In the genomic region with DNA sequence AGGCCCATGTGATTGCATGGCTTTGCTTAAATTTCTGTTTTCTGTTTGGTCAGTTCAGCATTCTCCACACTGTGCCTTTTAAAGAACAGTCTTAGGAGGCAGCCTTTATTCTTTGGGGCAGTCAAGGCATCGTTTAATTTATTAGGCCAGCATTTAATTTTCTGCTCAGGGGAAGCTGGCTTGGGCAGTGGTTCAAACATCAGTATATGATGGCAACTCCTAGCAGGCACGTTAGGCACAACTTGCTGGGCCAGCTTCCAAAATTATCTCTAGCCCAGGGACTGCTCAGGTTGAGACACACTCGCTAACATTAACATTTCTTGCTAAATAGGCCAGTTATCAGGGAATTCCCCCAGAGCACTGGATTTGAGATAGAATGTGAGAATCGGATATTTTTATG, we compare ENCODE assay signal across 30 mouse cellular contexts.
"Had no signal": no experiment of that assay in that cellular context is flagged by ENCODE, and none has a peak within 500 bp of the region (broad histone marks: within the 10 kb centered on the region; RNA-seq: fewer than 3 reads in every experiment).

No protein-coding gene starts in this region.

- H3K27ac ChIP-seq: left cerebral cortex, adult 2 months; limb, embryonic 12.5 days; limb, embryonic 13.5 days; limb, embryonic 15.5 days; liver, embryonic 12.5 days; liver, embryonic 13.5 days; liver, embryonic 14.5 days; liver, embryonic 15.5 days; lung, embryonic 15.5 days; macrophage; midbrain, embryonic 12.5 days; midbrain, embryonic 13.5 days; midbrain, embryonic 15.5 days; neural tube, embryonic 12.5 days had no signal

- H3K36me3 ChIP-seq: limb, embryonic 12.5 days; limb, embryonic 13.5 days; limb, embryonic 15.5 days; liver, embryonic 12.5 days; liver, embryonic 13.5 days; liver, embryonic 15.5 days; lung, embryonic 15.5 days; midbrain, embryonic 12.5 days; midbrain, embryonic 13.5 days; midbrain, embryonic 15.5 days; neural tube, embryonic 12.5 days had no signal

- DNase-seq: left cerebral cortex, postnatal 4 days; liver; liver, embryonic 13.5 days; liver, postnatal 0 days; lung, adult 18-20 months; lung, adult 2 months; lung, embryonic 14.5 days; lung, postnatal 10 days; lung, postnatal 14 days; lung, postnatal 36 days; lung, postnatal 4 days; midbrain, embryonic 14.5 days had no signal

- ATAC-seq: liver, embryonic 12.5 days; liver, postnatal 0 days; lung, postnatal 0 days; midbrain, embryonic 13.5 days; midbrain, embryonic 15.5 days; midbrain, embryonic 16.5 days had no signal

- H3K9me3 ChIP-seq: limb, embryonic 12.5 days; limb, embryonic 13.5 days; limb, embryonic 15.5 days; liver, embryonic 12.5 days; liver, embryonic 13.5 days; liver, embryonic 15.5 days; lung, embryonic 15.5 days; megakaryocyte, embryonic 14.5 days; midbrain, embryonic 12.5 days; midbrain, embryonic 13.5 days; midbrain, embryonic 15.5 days; neural tube, embryonic 12.5 days had no signal

- H3K27me3 ChIP-seq: limb, embryonic 12.5 days; limb, embryonic 15.5 days; liver, embryonic 12.5 days; liver, embryonic 13.5 days; liver, embryonic 15.5 days; lung, embryonic 15.5 days; megakaryocyte, embryonic 14.5 days; midbrain, embryonic 12.5 days; midbrain, embryonic 13.5 days; midbrain, embryonic 15.5 days; neural tube, embryonic 12.5 days had no signal

- H3K4me1 ChIP-seq: limb, embryonic 15.5 days; liver, embryonic 12.5 days; liver, embryonic 13.5 days; liver, embryonic 15.5 days; lung, embryonic 15.5 days; megakaryocyte, embryonic 14.5 days; midbrain, embryonic 12.5 days; midbrain, embryonic 13.5 days; midbrain, embryonic 15.5 days; neural tube, embryonic 12.5 days had no signal

- H3K4me3 ChIP-seq: left cerebral cortex, adult 2 months; limb, embryonic 12.5 days; limb, embryonic 13.5 days; limb, embryonic 15.5 days; liver, embryonic 12.5 days; liver, embryonic 13.5 days; liver, embryonic 15.5 days; lung, embryonic 15.5 days; megakaryocyte, embryonic 14.5 days; midbrain, embryonic 12.5 days; midbrain, embryonic 13.5 days; midbrain, embryonic 15.5 days; myocyte; neural tube, embryonic 12.5 days had no signal

- H3K9ac ChIP-seq: limb, embryonic 12.5 days; limb, embryonic 13.5 days; limb, embryonic 15.5 days; liver, embryonic 12.5 days; liver, embryonic 13.5 days; liver, embryonic 14.5 days; liver, embryonic 15.5 days; liver, postnatal 0 days; lung, embryonic 14.5 days; lung, embryonic 15.5 days; midbrain, embryonic 12.5 days; midbrain, embryonic 13.5 days; midbrain, embryonic 15.5 days; neural tube, embryonic 12.5 days had no signal

- H3K4me2 ChIP-seq: limb, embryonic 12.5 days; limb, embryonic 13.5 days; limb, embryonic 15.5 days; liver, embryonic 11.5 days; liver, embryonic 12.5 days; liver, embryonic 13.5 days; liver, embryonic 15.5 days; lung, embryonic 14.5 days; lung, embryonic 15.5 days; midbrain, embryonic 12.5 days; midbrain, embryonic 13.5 days; midbrain, embryonic 15.5 days; neural tube, embryonic 12.5 days had no signal
